Mouse (Mus musculus) liver, adult 2 months (tissue): ENCODE measurements around the gene Dnah8.

Source experiments
- CTCF ChIP-seq: fragments of 200-500 bp; IDR thresholded peaks from 2 replicates; pipeline ENCODE4 v1.5.1; 2011; ENCODE audit warnings: low read depth, low read length, control low read depth
- POLR2A ChIP-seq: fragments of 200-500 bp; IDR thresholded peaks from 2 replicates; pipeline ENCODE4 v1.6.1; 2011; ENCODE audit warnings: low read length, control low read depth; ENCODE audit not compliant: insufficient read depth; ENCODE audit errors: extremely low read depth

GRCm38 (mm10) chr17:30574783-30575075 is 49.4 kb upstream of the Dnah8 start:
- TF ChIP-seq CTCF (no peak), POLR2A (no peak)
